Mouse (Mus musculus) heart, adult 18-20 months (tissue): ENCODE results near the gene Mterf1a. TPM values are rescaled to one million over a fixed set of nuclear protein-coding genes. Genes with fewer than 3 reads are reported as not detected.
"Not testable (repeated sequence)": the region's sequence is repeated elsewhere in the genome, so short reads cannot be mapped to it uniquely, and the experiment has no call there.

Source experiments
- DNase-seq, 2 experiments: peaks; one replicate each; pipeline ENCODE4 v3.0.0; 2021 to 2022; ENCODE audit warnings: mixed read lengths in 1 of 2
- long read RNA-seq, 2 experiments: library from polyadenylated mRNA; stranded (forward); transcript quantifications; one replicate each; pipeline ENCODE4 v2.0.0; 2021
- total RNA-seq, 2 experiments: library from RNA; stranded (reverse); gene quantifications; 2 replicates each; pipeline ENCODE4 v1.2.3; 2021

Mterf1a gene
- total RNA-seq = 1 to 10 TPM; 3.1 to 4.7 TPM
- long read RNA-seq, experiment 1, partial matches to known transcripts = 0 of 3 reads
- long read RNA-seq, experiment 1, other reads (novel, unspliced or antisense) = 0 of 3 reads
- long read RNA-seq, experiment 2, partial matches to known transcripts = 2 of 6 reads
- long read RNA-seq, experiment 2, other reads (novel, unspliced or antisense) = 0 of 6 reads

DNA sequence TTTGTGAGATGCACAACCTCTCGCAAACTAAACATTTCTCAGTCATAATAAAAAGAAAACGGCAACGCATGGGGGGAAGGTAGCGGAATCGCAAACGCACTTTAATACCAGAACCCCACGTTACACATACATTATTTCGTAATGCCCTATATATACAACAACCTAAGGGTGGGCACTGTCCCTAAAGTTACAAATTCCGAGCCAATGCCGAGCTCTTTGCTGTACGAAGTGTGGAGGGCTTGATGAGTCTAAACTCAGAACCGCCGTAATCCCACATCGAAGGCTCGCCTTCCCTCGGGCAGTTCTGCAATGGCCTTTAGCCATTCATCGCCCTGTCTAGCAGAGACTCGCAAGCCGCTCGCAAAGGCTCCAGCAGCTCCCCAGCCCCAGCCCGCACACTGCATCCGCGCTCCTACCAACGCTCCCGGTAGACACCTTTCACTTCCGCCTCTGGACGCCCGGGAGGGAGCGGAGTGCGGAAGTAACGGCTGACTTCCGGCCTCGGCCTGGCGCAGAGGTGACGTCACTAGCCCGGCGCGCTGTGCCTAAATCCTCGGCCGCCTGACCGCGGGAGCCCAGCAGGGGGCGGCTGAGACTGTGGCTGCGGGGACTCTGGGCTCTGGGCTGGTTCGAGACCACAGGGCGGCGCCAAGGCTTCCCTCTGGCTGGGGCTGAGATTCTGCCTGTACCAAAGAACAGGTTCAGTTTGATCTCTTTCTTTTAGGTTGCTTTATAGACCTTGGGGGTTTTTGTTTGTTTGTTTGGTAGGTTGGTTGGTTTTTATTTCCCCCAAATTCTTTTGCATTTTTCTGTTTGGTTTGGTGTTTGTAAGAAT lies at the start of gene Mterf1a:
Mterf1a (minus strand) TSS at position 475 of the 835 bp plus-strand sequence.
- DNase-seq = peak; percentile 38 to 52

DNA sequence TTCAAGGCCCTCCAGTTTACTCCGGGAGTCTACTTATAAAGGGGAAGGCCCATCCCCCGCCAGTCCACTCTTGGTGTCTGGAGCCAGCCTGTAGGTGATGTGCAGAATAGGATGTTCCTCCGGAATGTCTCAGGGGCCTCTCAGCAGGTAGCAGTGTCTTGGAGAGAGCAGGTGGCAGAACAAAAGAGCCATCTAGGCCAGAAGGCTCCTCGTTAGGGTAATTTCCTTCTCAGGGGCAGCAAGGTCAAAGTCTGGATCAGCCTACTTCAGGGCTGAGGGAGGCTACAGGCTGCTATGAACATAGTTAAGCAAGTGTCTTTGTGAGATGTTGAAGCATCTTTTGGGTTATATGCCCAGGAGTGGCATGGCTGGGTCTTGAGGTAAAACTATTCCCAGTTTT lies 49.4 kb upstream of the Mterf1a start:
- not testable (repeated sequence) for DNase-seq

- no peak for DNase-seq
These were observed 47.5 kb upstream of the Mterf1a start for GRCm38 (mm10) chr5:3941240-3941639.

DNA sequence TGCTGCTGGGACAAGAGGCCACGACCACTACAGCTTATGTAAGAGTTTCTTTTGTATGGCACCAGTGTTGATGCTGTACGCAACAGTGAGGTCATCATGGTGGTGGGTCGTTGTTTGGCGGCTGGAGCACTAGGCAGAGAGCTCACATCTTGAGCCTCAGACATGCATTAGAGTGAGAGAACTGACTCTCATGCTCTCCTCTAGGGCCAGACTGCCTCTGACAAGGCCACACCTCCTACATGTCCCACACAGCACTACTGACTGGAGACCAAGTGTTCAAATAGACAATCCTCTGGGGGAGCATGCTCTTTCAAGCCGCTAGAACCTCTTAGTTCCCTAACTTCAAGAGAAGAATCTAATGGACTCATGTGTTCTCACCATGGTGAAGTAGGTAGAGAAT lies 45.6 kb upstream of the Mterf1a start:
- DNase-seq = no peak

DNA sequence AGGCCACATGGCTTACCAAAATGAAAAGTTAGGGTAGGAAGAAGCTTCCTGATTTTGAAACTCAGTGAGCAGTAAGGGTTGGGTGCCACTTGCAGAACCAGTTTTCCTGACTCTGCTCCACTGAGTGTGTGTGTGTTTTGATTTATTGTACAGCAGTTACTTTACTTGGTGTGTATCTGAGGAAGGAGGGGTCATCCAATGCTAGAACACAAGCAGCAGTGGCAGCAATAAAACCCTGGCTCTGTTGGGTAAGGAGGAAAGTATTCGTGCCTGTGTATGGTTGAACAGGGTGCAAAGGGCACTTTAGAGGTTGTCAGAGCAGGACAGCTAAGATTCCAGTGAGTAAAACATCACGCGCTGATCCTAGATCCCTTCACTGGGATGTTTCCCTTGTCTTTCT lies 45.2 kb upstream of the Mterf1a start:
- no peak for DNase-seq

GRCm38 (mm10) chr5:3935778-3936554 lies 42.2 kb upstream of the Mterf1a start:
- no peak for DNase-seq

DNA sequence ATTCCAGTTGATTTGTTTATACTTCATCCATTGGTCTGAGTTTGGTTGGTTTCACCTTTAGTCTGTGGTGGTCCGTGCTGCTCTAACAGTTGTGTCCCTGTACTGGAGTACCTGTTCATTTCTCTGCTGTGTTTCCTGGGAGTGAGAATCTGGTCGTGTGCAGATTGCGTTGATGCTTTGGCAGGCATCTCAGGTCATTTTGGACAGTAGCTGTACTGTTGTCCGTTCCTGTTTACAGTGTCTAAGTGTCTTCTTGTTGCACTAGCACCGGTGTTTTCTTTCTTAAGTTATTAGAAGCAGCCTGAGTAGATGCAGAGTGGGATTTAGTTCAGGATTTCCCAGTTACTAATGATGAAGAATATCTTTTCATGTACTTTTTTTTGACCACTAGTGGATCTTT lies 41.5 kb upstream of the Mterf1a start:
- no peak for DNase-seq

GRCm38 (mm10) chr5:3933551-3933950 lies 39.8 kb upstream of the Mterf1a start:
- no peak for DNase-seq

DNA sequence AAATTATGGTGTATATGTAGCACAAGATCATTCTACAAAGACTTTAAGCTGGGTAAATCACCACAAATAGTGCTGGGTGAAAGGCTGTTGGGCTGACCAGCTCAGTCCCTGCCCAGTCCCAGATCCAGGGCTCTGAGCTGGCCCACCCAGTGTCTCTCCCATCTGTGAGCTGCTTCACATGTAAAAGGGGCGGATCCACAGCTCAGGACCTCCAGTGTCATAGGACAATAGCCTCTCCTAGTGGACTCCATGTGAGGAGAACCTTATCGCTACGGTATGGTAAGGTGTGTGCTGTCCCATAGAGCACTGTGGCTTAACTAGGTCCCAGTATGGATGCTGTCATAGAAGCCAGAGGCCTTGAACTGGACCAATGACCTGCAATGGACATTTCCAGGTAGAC lies 37.9 kb upstream of the Mterf1a start:
- DNase-seq = no peak

DNA sequence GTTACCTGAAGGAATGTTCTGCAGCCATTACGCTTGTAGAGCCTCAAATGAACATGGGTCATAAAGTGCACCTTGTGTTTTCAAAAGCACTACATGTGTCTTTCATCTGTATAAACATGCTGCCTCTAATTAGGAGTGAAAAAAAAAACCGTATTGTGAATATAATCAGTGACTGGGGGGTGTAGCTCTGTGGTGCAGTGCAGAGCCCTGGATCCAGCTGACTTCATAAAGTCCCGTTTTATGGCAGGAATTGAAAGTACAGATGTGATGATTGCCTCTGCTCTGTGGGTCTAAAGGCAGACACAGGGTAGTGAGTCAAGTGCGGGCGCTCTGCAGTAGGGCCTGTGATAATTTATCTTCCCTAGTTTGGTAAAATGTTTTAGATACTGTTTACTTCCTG lies 37.0 kb upstream of the Mterf1a start:
- DNase-seq = no peak

DNA sequence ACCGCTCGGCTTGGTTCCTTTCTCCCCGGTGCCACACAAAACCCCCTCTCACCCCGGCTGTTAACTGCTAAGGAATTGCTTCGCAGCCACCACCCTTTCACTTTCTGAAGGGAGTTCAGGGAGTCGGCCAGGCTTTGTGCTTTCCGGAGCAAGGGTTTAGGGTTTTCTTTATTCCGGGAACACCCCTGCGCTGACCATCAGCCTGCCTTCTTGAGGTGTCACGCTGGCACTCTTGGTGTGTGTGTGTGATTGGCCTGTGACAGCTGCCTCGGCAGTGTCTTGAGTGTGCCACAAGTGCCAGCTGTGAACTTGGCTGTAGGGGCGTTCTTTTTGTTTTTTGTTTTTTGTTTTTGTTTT lies 34.9 kb upstream of the Mterf1a start:
- DNase-seq = peak; percentile 29 to 52

- peak; percentile 74 to 82 for DNase-seq
These were observed 34.3 kb upstream of the Mterf1a start, which contains the start of gene Akap9 for GRCm38 (mm10) chr5:3927801-3928689. Gene Akap9 (plus strand): TSS chr5:3928054.

DNA sequence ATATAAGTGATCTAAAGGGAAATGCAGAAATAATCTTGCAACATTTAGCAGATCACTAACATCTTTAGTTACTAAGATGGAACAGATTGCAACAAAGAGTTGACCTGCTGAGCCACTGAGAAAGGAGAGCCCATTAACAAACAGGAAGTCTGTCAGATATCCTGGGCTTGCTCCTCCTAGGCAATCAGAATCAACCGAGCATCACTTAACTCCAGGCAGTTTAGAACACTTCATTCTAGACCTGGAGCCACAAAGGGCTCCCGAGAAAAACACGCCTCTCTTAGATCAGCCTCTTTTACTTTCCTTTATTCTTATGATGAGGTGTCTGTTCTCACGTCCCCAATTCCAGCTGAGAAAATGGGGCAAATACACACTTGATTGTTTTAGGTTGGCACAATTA lies 32.9 kb upstream of the Mterf1a start:
- DNase-seq = no peak

GRCm38 (mm10) chr5:3922350-3922749 lies 28.6 kb upstream of the Mterf1a start:
- DNase-seq = no peak

DNA sequence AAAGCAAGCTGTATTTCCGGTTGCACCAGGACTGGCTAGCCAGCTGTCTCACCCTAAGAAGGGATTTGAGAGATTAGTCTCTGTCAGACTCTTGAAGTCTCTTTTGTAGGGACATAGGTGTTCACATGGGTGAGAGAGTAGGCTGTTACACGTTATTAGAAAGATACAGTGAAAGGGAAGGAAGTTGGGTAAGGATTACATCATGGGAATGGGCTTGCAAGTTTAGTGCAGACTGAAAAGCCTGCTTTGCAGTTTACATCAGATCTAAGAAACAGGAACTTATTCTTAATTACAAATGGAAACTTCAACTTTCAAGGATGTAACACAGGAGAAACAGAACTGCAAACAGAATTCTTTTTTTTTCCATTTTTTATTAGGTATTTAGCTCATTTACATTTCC lies 11.7 kb upstream of the Mterf1a start:
- DNase-seq = no peak

DNA sequence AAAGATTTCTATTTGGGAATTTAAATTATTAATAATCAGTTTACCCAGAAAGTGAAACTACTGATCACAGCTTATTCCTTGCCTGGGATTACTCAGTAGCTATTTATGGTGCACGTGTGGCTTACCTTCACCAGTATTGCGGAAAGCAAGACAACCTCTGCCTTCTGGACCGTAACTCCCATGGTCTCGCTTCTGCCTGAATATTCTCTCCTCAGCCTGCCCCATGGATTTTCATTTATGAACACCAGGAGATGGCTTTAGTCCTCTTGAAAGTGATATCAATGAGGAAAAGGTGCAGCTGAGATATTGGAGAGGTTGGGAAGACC lies 524 bp upstream of the Mterf1a start:
- not testable (repeated sequence) for DNase-seq

DNA sequence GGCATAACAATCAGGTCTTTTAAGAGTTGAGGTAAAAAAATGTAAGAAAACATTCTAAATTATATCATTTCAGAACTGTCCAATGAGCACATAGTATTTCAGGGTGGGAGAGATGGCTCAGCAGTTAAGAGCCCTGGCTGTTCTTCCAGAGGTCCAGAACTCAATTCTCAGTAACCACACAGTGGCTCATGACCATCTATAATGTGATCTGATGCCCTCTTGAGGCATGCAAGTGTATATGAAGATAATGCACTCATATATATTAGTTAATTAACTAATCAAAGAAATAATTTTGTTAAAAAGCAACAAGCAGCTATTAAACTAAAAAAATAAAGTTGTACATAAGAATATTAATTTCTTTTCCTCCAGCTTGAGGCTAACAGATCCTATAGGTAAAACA lies 4.5 kb downstream of the Mterf1a start:
- no peak for DNase-seq

DNA sequence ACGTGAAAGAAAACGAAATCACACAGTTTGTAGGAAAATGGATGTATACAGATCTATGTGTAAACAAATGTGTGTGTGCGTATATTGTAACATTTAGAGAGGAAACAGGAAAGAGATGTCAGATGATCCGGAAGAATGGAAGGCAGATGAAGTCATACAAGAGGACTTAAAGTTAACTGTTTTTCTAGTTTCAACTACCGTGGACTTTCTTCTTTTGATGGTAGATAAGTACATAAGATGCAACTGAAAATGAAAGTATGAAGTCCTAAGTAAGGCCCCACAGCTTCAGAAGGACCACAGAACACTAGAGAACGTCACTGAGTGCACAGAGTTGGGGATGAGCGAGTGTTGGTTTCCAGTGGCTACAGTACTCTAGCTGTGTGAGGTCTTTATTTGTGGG lies 6.9 kb downstream of the Mterf1a start:
- DNase-seq = not testable (repeated sequence)

DNA sequence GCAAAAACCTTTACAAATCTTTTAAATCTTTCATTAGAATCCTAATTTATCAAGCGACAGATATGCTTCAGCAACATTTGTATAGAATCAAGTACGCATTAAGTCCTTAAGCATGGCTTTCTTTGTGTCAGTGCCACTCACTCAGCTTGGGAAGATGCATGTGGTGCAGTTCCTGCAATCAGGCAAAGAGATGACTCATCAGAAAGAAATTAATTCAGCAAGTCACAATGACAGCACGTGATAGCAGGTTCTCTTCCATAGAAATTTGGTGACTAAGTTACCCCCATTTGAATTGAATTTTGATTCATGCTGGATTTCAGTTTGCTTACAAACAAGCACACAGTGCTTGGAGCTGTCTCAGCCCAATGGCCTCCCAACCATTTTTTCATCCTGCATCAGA lies 20.2 kb downstream of the Mterf1a start:
- no peak for DNase-seq

- no peak for DNase-seq
These were observed 21.4 kb downstream of the Mterf1a start for GRCm38 (mm10) chr5:3872348-3872747.

DNA sequence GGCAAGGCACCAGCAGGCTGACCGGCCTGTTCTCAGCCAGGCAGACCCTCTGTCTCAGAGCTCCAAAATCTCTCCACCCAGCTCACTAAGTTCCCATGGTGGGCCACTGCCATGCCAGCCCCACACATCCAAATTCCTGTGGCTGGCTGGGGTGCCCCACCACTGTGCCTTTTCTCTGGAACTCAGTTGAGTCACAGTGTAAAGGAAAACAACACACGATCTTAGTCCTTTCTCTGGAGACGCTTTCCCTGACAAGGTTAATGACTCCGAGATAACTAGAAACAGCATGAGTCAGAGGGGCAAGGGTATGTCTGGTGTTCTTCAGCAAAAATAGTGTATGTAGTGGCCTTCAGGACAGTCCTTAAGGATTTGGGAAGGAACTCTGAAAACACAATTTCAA lies 23.6 kb downstream of the Mterf1a start:
- no peak for DNase-seq

- DNase-seq = no peak
These were observed 48.7 kb downstream of the Mterf1a start, which contains the start of gene Lrrd1 for GRCm38 (mm10) chr5:3845026-3845425. Gene Lrrd1 (plus strand): TSS chr5:3845173.
